Mouse (Mus musculus): Measurements from ENCODE around the gene Slc20a1. TPM values are rescaled to one million over a fixed set of nuclear protein-coding genes. Genes with fewer than 3 reads are reported as not detected.

Slc20a1 gene
- polyA plus RNA-seq, 1 experiment from 2014 or later: 64.5 TPM

GRCm38 (mm10) chr2:129199328-129200085 lies 943 bp downstream of the Slc20a1 start:
- Histone ChIP-seq H3K4me1 (ENCODE audit: control insufficient read depth, insufficient read depth, low read length) (peaks cover 26% of the 10 kb centered on the region), H3K27ac (ENCODE audit: low read length) (peak overlapping the region; percentile 95), H3K36me3 (ENCODE audit: control insufficient read depth, insufficient read depth, low read length) (peaks cover 17% of the 10 kb centered on the region), H3K4me2 (ENCODE audit: low read length) (peak overlapping the region; percentile 77), H3K4me3 (ENCODE audit: low read depth, low read length) (peak overlapping the region; percentile 64), H3K9me3 (replicated peaks; ENCODE audit: control insufficient read depth, low read length, poor library complexity, severe bottlenecking) (no peaks in the 10 kb centered on the region), H3K27me3 (ENCODE audit: control insufficient read depth, insufficient read depth, low read depth, low read length) (no peaks in the 10 kb centered on the region), H3K9ac (ENCODE audit: low read depth, low read length) (peak overlapping the region; percentile 87)
- 12% methylated on average over 27 of the region's 31 CpGs for WGBS
- ATAC-seq: no peak

- Histone ChIP-seq H3K36me3 (ENCODE audit: control insufficient read depth, insufficient read depth, low read length) (peaks cover 43% of the 10 kb centered on the region), H3K4me2 (ENCODE audit: low read length) (no peak overlapping the region), H3K4me1 (ENCODE audit: control insufficient read depth, insufficient read depth, low read length) (peaks cover 21% of the 10 kb centered on the region)
Measured at GRCm38 (mm10) chr2:129205000-129205399, 6.4 kb downstream of the Slc20a1 start.

GRCm38 (mm10) chr2:129206824-129207223 lies 8.3 kb downstream of the Slc20a1 start:
- 92% methylated on average over 8 of the region's 8 CpGs for WGBS
- H3K9me3 ChIP-seq (replicated peaks; ENCODE audit: control insufficient read depth, low read length, poor library complexity, severe bottlenecking): no peaks in the 10 kb centered on the region
- no peak for ATAC-seq
- no peak overlapping the region for H3K27ac ChIP-seq (ENCODE audit: low read length)
- no peak overlapping the region for H3K4me3 ChIP-seq (ENCODE audit: low read depth, low read length)
- H3K9ac ChIP-seq (ENCODE audit: low read depth, low read length): no peak overlapping the region
- H3K36me3 ChIP-seq (ENCODE audit: control insufficient read depth, insufficient read depth, low read length): peaks cover 43% of the 10 kb centered on the region
- peaks cover 2% of the 10 kb centered on the region; the same call in 1 of the 2 replicates for H3K4me1 ChIP-seq (ENCODE audit: control insufficient read depth, insufficient read depth, low read length)
- no peak overlapping the region for H3K4me2 ChIP-seq (ENCODE audit: low read length)
- no peaks in the 10 kb centered on the region for H3K27me3 ChIP-seq (ENCODE audit: control insufficient read depth, insufficient read depth, low read depth, low read length)

More at GRCm38 (mm10) chr2:129205000-129205399, 6.4 kb downstream of the Slc20a1 start:
- H3K4me3 ChIP-seq (ENCODE audit: low read depth, low read length): no peak overlapping the region
- H3K27me3 ChIP-seq (ENCODE audit: control insufficient read depth, insufficient read depth, low read depth, low read length): no peaks in the 10 kb centered on the region
- H3K9ac ChIP-seq (ENCODE audit: low read depth, low read length): no peak overlapping the region
- no peak for ATAC-seq
- no peak overlapping the region for H3K27ac ChIP-seq (ENCODE audit: low read length)
- H3K9me3 ChIP-seq (replicated peaks; ENCODE audit: control insufficient read depth, low read length, poor library complexity, severe bottlenecking): no peaks in the 10 kb centered on the region
- 76% methylated on average over 6 of the region's 6 CpGs for WGBS

- H3K4me1 ChIP-seq (ENCODE audit: control insufficient read depth, insufficient read depth, low read length): no peaks in the 10 kb centered on the region
- ATAC-seq: no peak
- no peaks in the 10 kb centered on the region for H3K9me3 ChIP-seq (replicated peaks; ENCODE audit: control insufficient read depth, low read length, poor library complexity, severe bottlenecking)
- H3K36me3 ChIP-seq (ENCODE audit: control insufficient read depth, insufficient read depth, low read length): peaks cover 37% of the 10 kb centered on the region
- no peak overlapping the region for H3K4me3 ChIP-seq (ENCODE audit: low read depth, low read length)
- no peak overlapping the region for H3K27ac ChIP-seq (ENCODE audit: low read length)
- no peak overlapping the region for H3K4me2 ChIP-seq (ENCODE audit: low read length)
- no peak overlapping the region for H3K9ac ChIP-seq (ENCODE audit: low read depth, low read length)
- WGBS: 95% methylated on average over 8 of the region's 8 CpGs
- H3K27me3 ChIP-seq (ENCODE audit: control insufficient read depth, insufficient read depth, low read depth, low read length): no peaks in the 10 kb centered on the region
Measured at GRCm38 (mm10) chr2:129208181-129208746, 9.7 kb downstream of the Slc20a1 start.

- Histone ChIP-seq H3K4me1 (ENCODE audit: control insufficient read depth, insufficient read depth, low read length) (no peaks in the 10 kb centered on the region), H3K4me2 (ENCODE audit: low read length) (no peak overlapping the region), H3K4me3 (ENCODE audit: low read depth, low read length) (no peak overlapping the region), H3K27ac (ENCODE audit: low read length) (no peak overlapping the region), H3K9ac (ENCODE audit: low read depth, low read length) (no peak overlapping the region), H3K27me3 (ENCODE audit: control insufficient read depth, insufficient read depth, low read depth, low read length) (no peaks in the 10 kb centered on the region), H3K9me3 (replicated peaks; ENCODE audit: control insufficient read depth, low read length, poor library complexity, severe bottlenecking) (no peaks in the 10 kb centered on the region), H3K36me3 (ENCODE audit: control insufficient read depth, insufficient read depth, low read length) (peaks cover 28% of the 10 kb centered on the region)
- WGBS: 95% methylated on average over 8 of the region's 8 CpGs
- ATAC-seq: no peak
Measured at GRCm38 (mm10) chr2:129210089-129210749, 11.7 kb downstream of the Slc20a1 start.

- WGBS: 68% methylated on average over 4 of the region's 4 CpGs
- Histone ChIP-seq H3K4me3 (ENCODE audit: low read depth, low read length) (no peak overlapping the region), H3K4me1 (ENCODE audit: control insufficient read depth, insufficient read depth, low read length) (no peaks in the 10 kb centered on the region), H3K9me3 (replicated peaks; ENCODE audit: control insufficient read depth, low read length, poor library complexity, severe bottlenecking) (no peaks in the 10 kb centered on the region), H3K4me2 (ENCODE audit: low read length) (no peak overlapping the region), H3K9ac (ENCODE audit: low read depth, low read length) (no peak overlapping the region), H3K27me3 (ENCODE audit: control insufficient read depth, insufficient read depth, low read depth, low read length) (no peaks in the 10 kb centered on the region), H3K27ac (ENCODE audit: low read length) (no peak overlapping the region), H3K36me3 (ENCODE audit: control insufficient read depth, insufficient read depth, low read length) (peaks cover 28% of the 10 kb centered on the region)
- ATAC-seq: no peak
Measured at GRCm38 (mm10) chr2:129211255-129211654, 12.7 kb downstream of the Slc20a1 start.

GRCm38 (mm10) chr2:129211957-129212356 lies 13.4 kb downstream of the Slc20a1 start:
- no peak overlapping the region for H3K9ac ChIP-seq (ENCODE audit: low read depth, low read length)
- H3K27me3 ChIP-seq (ENCODE audit: control insufficient read depth, insufficient read depth, low read depth, low read length): no peaks in the 10 kb centered on the region
- H3K4me3 ChIP-seq (ENCODE audit: low read depth, low read length): no peak overlapping the region
- WGBS: 87% methylated on average over 2 of the region's 2 CpGs
- no peak overlapping the region for H3K4me2 ChIP-seq (ENCODE audit: low read length)
- H3K4me1 ChIP-seq (ENCODE audit: control insufficient read depth, insufficient read depth, low read length): no peaks in the 10 kb centered on the region
- no peak for ATAC-seq
- H3K9me3 ChIP-seq (replicated peaks; ENCODE audit: control insufficient read depth, low read length, poor library complexity, severe bottlenecking): no peaks in the 10 kb centered on the region
- no peak overlapping the region for H3K27ac ChIP-seq (ENCODE audit: low read length)
- peaks cover 25% of the 10 kb centered on the region for H3K36me3 ChIP-seq (ENCODE audit: control insufficient read depth, insufficient read depth, low read length)

GRCm38 (mm10) chr2:129212566-129212965 lies 14.0 kb downstream of the Slc20a1 start:
- no peak for ATAC-seq
- Histone ChIP-seq H3K4me2 (ENCODE audit: low read length) (no peak overlapping the region), H3K27ac (ENCODE audit: low read length) (no peak overlapping the region), H3K4me3 (ENCODE audit: low read depth, low read length) (no peak overlapping the region), H3K27me3 (ENCODE audit: control insufficient read depth, insufficient read depth, low read depth, low read length) (no peaks in the 10 kb centered on the region), H3K36me3 (ENCODE audit: control insufficient read depth, insufficient read depth, low read length) (peaks cover 23% of the 10 kb centered on the region), H3K4me1 (ENCODE audit: control insufficient read depth, insufficient read depth, low read length) (no peaks in the 10 kb centered on the region), H3K9ac (ENCODE audit: low read depth, low read length) (no peak overlapping the region), H3K9me3 (replicated peaks; ENCODE audit: control insufficient read depth, low read length, poor library complexity, severe bottlenecking) (no peaks in the 10 kb centered on the region)
- WGBS: 95% methylated on average over 7 of the region's 7 CpGs

- 92% methylated on average over 5 of the region's 5 CpGs for WGBS
- Histone ChIP-seq H3K9ac (ENCODE audit: low read depth, low read length) (no peak overlapping the region), H3K9me3 (replicated peaks; ENCODE audit: control insufficient read depth, low read length, poor library complexity, severe bottlenecking) (no peaks in the 10 kb centered on the region), H3K4me3 (ENCODE audit: low read depth, low read length) (no peak overlapping the region), H3K27me3 (ENCODE audit: control insufficient read depth, insufficient read depth, low read depth, low read length) (no peaks in the 10 kb centered on the region), H3K27ac (ENCODE audit: low read length) (no peak overlapping the region), H3K4me1 (ENCODE audit: control insufficient read depth, insufficient read depth, low read length) (no peaks in the 10 kb centered on the region), H3K4me2 (ENCODE audit: low read length) (no peak overlapping the region), H3K36me3 (ENCODE audit: control insufficient read depth, insufficient read depth, low read length) (peaks cover 6% of the 10 kb centered on the region; the same call in 1 of the 2 replicates)
- no peak for ATAC-seq
Measured at GRCm38 (mm10) chr2:129214774-129215173, 16.2 kb downstream of the Slc20a1 start.
